Mouse (Mus musculus) cortical plate, adult 2 months (tissue): ENCODE results near the gene Cox7b.

Source experiments
- CTCF ChIP-seq: fragments of 200-500 bp; IDR thresholded peaks from 2 replicates; pipeline ENCODE4 v1.5.1; 2011; ENCODE audit warnings: mild to moderate bottlenecking, control low read depth, low read length; ENCODE audit not compliant: insufficient read depth; ENCODE audit errors: extremely low read depth
- POLR2A ChIP-seq: fragments of 200-500 bp; IDR thresholded peaks from 2 replicates; pipeline ENCODE4 v1.6.1; 2011; ENCODE audit warnings: mild to moderate bottlenecking, low read length, control low read depth; ENCODE audit not compliant: insufficient read depth; ENCODE audit errors: extremely low read depth

GRCm38 (mm10) chrX:106048191-106048590 is 32.7 kb downstream of the Cox7b start:
- no peak for TF ChIP-seq CTCF
- no peak for TF ChIP-seq POLR2A
